Mouse (Mus musculus) forebrain, embryonic 11.5 days (tissue): ENCODE data around the gene Nedd4. TPM values are rescaled to one million over a fixed set of nuclear protein-coding genes. Genes with fewer than 3 reads are reported as not detected.

ENCODE experiments used
- ATAC-seq: fragments of 200-750 bp; cut with Nextera tagmentation; replicated peaks from 2 replicates; pipeline ENCODE4 v1.8.0; 2017; ENCODE audit warnings: moderate TSS enrichment; ENCODE audit not compliant: low FRiP score
- DNase-seq: peaks from one replicate; pipeline ENCODE4 v3.0.0-alpha.2; 2017; ENCODE audit warnings: low spot score
- H3K27ac ChIP-seq: fragments of 300-500 bp; sonication (generic); 2 replicates; pipeline ENCODE4 v1.5.1; 2014; ENCODE audit warnings: low read depth, low read length
- H3K27me3 ChIP-seq: fragments of 300-500 bp; sonication (generic); 2 replicates; pipeline ENCODE4 v1.6.1; 2014; ENCODE audit warnings: mild to moderate bottlenecking, low read length, mixed read lengths; ENCODE audit not compliant: control insufficient read depth, insufficient read depth
- H3K36me3 ChIP-seq: fragments of 300-500 bp; sonication (generic); 2 replicates; pipeline ENCODE4 v1.6.1; 2014; ENCODE audit warnings: mild to moderate bottlenecking, low read length, moderate library complexity, mixed read lengths; ENCODE audit not compliant: control insufficient read depth, insufficient read depth
- H3K4me1 ChIP-seq: fragments of 300-500 bp; sonication (generic); replicated peaks from 2 replicates; pipeline ENCODE4 v1.6.1; 2014; ENCODE audit warnings: low read length, mixed read lengths; ENCODE audit not compliant: control insufficient read depth, insufficient read depth
- H3K4me2 ChIP-seq: fragments of 300-500 bp; sonication (generic); 2 replicates; pipeline ENCODE4 v1.6.1; 2014; ENCODE audit warnings: low read depth, mild to moderate bottlenecking, low read length, moderate library complexity, mixed read lengths; ENCODE audit not compliant: severe bottlenecking
- H3K4me3 ChIP-seq: fragments of 300-500 bp; sonication (generic); 2 replicates; pipeline ENCODE4 v1.5.1; 2014; ENCODE audit warnings: low read depth, low read length
- H3K9ac ChIP-seq: fragments of 300-500 bp; sonication (generic); 2 replicates; pipeline ENCODE4 v1.6.1; 2014; ENCODE audit warnings: low read length
- H3K9me3 ChIP-seq: fragments of 300-500 bp; sonication (generic); 2 replicates; pipeline ENCODE4 v1.6.1; 2016; ENCODE audit warnings: low read length, mixed read lengths; ENCODE audit not compliant: control insufficient read depth
- WGBS: fragments of 180-500 bp; shearing (Covaris S2); extraction: QIAGEN DNeasy Blood & Tissue Kit; methylation state at CpG from one replicate; pipeline ENCODE4 v1.1.7; 2014; 5-methylcytosine and 5-hydroxymethylcytosine counted together
- polyA plus RNA-seq: library from polyadenylated mRNA; unstranded; fragments of >200 nt; fragmentation: Nextera tagmentation; extraction: Ambion mirVana; gene quantifications from 2 replicates; pipeline ENCODE4 v1.2.1, GENCODE M21; 2014

Gene Nedd4
- polyA plus RNA-seq, 1 experiment from 2014 or later = 793 TPM

GRCm38 (mm10) chr9:72643651-72644417, 18.3 kb upstream of the Nedd4 start:
- Histone ChIP-seq H3K27ac (no peak overlapping the region), H3K4me3 (no peak overlapping the region), H3K4me2 (no peak overlapping the region), H3K9ac (no peak overlapping the region), H3K9me3 (no peaks in the 10 kb centered on the region), H3K27me3 (no peaks in the 10 kb centered on the region), H3K4me1 (peaks cover 13% of the 10 kb centered on the region), H3K36me3 (no peaks in the 10 kb centered on the region)
- DNase-seq (no peak), ATAC-seq (no peak)
- 84% methylated on average over 6 of the region's 6 CpGs for WGBS

- 44% methylated on average over 6 of the region's 6 CpGs for WGBS
- no peaks in the 10 kb centered on the region for H3K9me3 ChIP-seq
- no peak overlapping the region for H3K4me2 ChIP-seq
- no peak overlapping the region for H3K4me3 ChIP-seq
- no peak overlapping the region for H3K27ac ChIP-seq
- H3K36me3 ChIP-seq = no peaks in the 10 kb centered on the region
- peaks cover 11% of the 10 kb centered on the region for H3K4me1 ChIP-seq
- no peaks in the 10 kb centered on the region for H3K27me3 ChIP-seq
- ATAC-seq = no peak
- no peak for DNase-seq
- no peak overlapping the region for H3K9ac ChIP-seq
Measured at GRCm38 (mm10) chr9:72644418-72645110, 17.6 kb upstream of the Nedd4 start.

- Histone ChIP-seq H3K9me3 (no peaks in the 10 kb centered on the region), H3K36me3 (no peaks in the 10 kb centered on the region), H3K27ac (no peak overlapping the region), H3K27me3 (no peaks in the 10 kb centered on the region), H3K4me2 (no peak overlapping the region), H3K9ac (no peak overlapping the region), H3K4me1 (peaks cover 8% of the 10 kb centered on the region), H3K4me3 (no peak overlapping the region)
- DNase-seq = no peak
- no peak for ATAC-seq
- 66% methylated on average over 2 of the region's 2 CpGs for WGBS
Measured at GRCm38 (mm10) chr9:72649781-72650180, 12.4 kb upstream of the Nedd4 start.

- H3K9me3 ChIP-seq = no peaks in the 10 kb centered on the region
- WGBS = 16% methylated on average over 8 of the region's 8 CpGs
- peak overlapping the region; percentile 8; the same call in 1 of the 2 replicates for H3K4me2 ChIP-seq
- DNase-seq (peak; percentile 60), ATAC-seq (peak; percentile 61; the same call in 1 of the 2 replicates)
- peak overlapping the region; percentile 68 for H3K27ac ChIP-seq
- H3K4me3 ChIP-seq = no peak overlapping the region
- H3K27me3 ChIP-seq = no peaks in the 10 kb centered on the region
- H3K4me1 ChIP-seq = peaks cover 10% of the 10 kb centered on the region
- H3K36me3 ChIP-seq = no peaks in the 10 kb centered on the region
- no peak overlapping the region; the same call in 1 of the 2 replicates for H3K9ac ChIP-seq
Measured at GRCm38 (mm10) chr9:72652961-72653360, 9.2 kb upstream of the Nedd4 start.

GRCm38 (mm10) chr9:72653533-72653932, 8.6 kb upstream of the Nedd4 start:
- H3K9me3 ChIP-seq = no peaks in the 10 kb centered on the region
- 48% methylated on average over 4 of the region's 4 CpGs for WGBS
- no peaks in the 10 kb centered on the region for H3K27me3 ChIP-seq
- H3K27ac ChIP-seq = peak overlapping the region; percentile 68; the same call in 1 of the 2 replicates
- H3K9ac ChIP-seq = no peak overlapping the region; the same call in 1 of the 2 replicates
- ATAC-seq (no peak), DNase-seq (no peak)
- peaks cover 10% of the 10 kb centered on the region for H3K4me1 ChIP-seq
- H3K36me3 ChIP-seq = no peaks in the 10 kb centered on the region
- H3K4me3 ChIP-seq = no peak overlapping the region
- H3K4me2 ChIP-seq = no peak overlapping the region

DNA sequence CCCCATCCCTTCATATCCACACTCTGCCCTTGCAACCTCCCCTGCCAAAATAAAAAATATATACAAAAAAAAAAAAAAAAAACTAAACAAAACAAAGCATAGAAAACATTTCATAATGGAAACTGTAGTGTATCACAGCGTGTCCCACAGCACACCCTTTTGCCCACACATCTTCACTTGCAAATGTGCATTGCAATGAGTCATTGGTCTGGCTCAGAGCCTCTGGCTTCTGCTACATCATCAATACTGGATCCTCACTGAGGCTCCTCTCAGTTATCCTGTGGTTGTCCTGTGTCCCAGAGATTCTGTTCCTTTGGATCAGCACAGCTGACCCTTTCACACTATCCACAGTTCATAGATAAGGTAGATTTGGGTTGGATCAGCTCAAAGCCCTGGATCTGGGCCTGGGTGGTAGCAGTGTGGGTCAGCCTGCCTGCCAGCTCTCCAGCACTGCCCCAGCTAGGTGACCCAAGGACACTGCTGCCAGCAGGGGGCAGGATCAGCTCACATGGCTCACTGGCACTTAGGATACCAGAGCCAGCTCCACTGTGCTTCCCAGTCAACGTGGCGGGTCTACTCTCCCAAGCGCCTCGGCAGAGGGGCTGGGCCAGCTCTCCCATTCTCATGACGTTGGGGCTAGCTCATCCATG, 7.4 kb upstream of the Nedd4 start:
- H3K4me3 ChIP-seq = no peak overlapping the region
- no peaks in the 10 kb centered on the region for H3K27me3 ChIP-seq
- no peak overlapping the region for H3K9ac ChIP-seq
- DNase-seq = peak; percentile 76
- peak; percentile 53; the same call in 1 of the 2 replicates for ATAC-seq
- no peak overlapping the region for H3K27ac ChIP-seq
- H3K4me1 ChIP-seq = peaks cover 10% of the 10 kb centered on the region
- no peaks in the 10 kb centered on the region for H3K36me3 ChIP-seq
- 73% methylated on average over 6 of the region's 6 CpGs for WGBS
- H3K9me3 ChIP-seq = no peaks in the 10 kb centered on the region
- no peak overlapping the region for H3K4me2 ChIP-seq

DNA sequence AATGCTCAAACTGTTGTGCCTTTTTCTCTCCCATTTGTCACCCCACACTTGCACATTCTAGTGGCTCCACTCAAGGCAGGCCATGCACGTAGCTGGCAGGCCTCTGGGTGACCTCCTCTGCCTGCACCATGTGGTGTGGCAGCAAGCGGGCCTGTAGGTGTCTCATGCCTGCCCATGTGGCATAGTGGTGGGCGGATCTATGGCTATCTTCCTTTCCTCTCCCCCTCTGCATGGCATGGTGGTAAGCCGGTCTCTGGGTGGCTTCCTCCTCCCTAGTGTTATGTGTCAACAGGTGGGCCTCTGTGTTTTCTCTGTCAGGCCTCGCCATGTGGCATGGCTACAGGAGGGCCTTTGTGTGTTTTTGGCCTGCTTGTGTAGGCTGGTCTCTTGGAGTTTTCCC, 6.5 kb upstream of the Nedd4 start:
- H3K9me3 ChIP-seq = no peaks in the 10 kb centered on the region
- no peaks in the 10 kb centered on the region for H3K36me3 ChIP-seq
- DNase-seq (no peak), ATAC-seq (no peak)
- H3K4me2 ChIP-seq = no peak overlapping the region
- peaks cover 10% of the 10 kb centered on the region for H3K4me1 ChIP-seq
- 72% methylated on average over 5 of the region's 5 CpGs for WGBS
- H3K4me3 ChIP-seq = no peak overlapping the region
- H3K27ac ChIP-seq = no peak overlapping the region
- no peaks in the 10 kb centered on the region for H3K27me3 ChIP-seq
- no peak overlapping the region for H3K9ac ChIP-seq

GRCm38 (mm10) chr9:72656491-72656890, 5.7 kb upstream of the Nedd4 start:
- no peaks in the 10 kb centered on the region for H3K27me3 ChIP-seq
- DNase-seq (no peak), ATAC-seq (no peak)
- no peaks in the 10 kb centered on the region for H3K36me3 ChIP-seq
- no peak overlapping the region for H3K4me2 ChIP-seq
- WGBS = 16% methylated on average over 4 of the region's 4 CpGs
- no peak overlapping the region for H3K9ac ChIP-seq
- no peaks in the 10 kb centered on the region for H3K9me3 ChIP-seq
- peaks cover 13% of the 10 kb centered on the region for H3K4me1 ChIP-seq
- H3K27ac ChIP-seq = no peak overlapping the region
- H3K4me3 ChIP-seq = no peak overlapping the region
